Mouse (Mus musculus): ENCODE data around the gene 4933424G06Rik. TPM values are rescaled to one million over a fixed set of nuclear protein-coding genes. Genes with fewer than 3 reads are reported as not detected.
"Not testable (repeated sequence)": the region's sequence is repeated elsewhere in the genome, so short reads cannot be mapped to it uniquely, and the experiment has no call there.

4933424G06Rik gene
- polyA plus RNA-seq (2017; shearing (Covaris generic)): not detected

- ATAC-seq: peak; percentile 97
Observed at GRCm38 (mm10) chr1:36709854-36710280, at the start of gene 4933424G06Rik. 4933424G06Rik (plus strand) TSS chr1:36710149.

- no peak for ATAC-seq
Observed at GRCm38 (mm10) chr1:36664457-36664856, 45.5 kb upstream of the 4933424G06Rik start.

- no peak for ATAC-seq
Observed at GRCm38 (mm10) chr1:36665165-36665723, 44.7 kb upstream of the 4933424G06Rik start.

GRCm38 (mm10) chr1:36665934-36666333 lies 44.0 kb upstream of the 4933424G06Rik start:
- no peak for ATAC-seq

GRCm38 (mm10) chr1:36668007-36668406 lies 41.9 kb upstream of the 4933424G06Rik start:
- not testable (repeated sequence) for ATAC-seq

- no peak for ATAC-seq
Observed at GRCm38 (mm10) chr1:36670256-36670655, 39.7 kb upstream of the 4933424G06Rik start.

- ATAC-seq: no peak
Observed at GRCm38 (mm10) chr1:36671260-36671659, 38.7 kb upstream of the 4933424G06Rik start.

GRCm38 (mm10) chr1:36672648-36673350 lies 37.1 kb upstream of the 4933424G06Rik start:
- ATAC-seq: no peak

GRCm38 (mm10) chr1:36674936-36675335 lies 35.0 kb upstream of the 4933424G06Rik start:
- no peak for ATAC-seq

- ATAC-seq: no peak
Observed at GRCm38 (mm10) chr1:36680893-36681292, 29.1 kb upstream of the 4933424G06Rik start.

GRCm38 (mm10) chr1:36682620-36683355 lies 27.2 kb upstream of the 4933424G06Rik start, which contains the start of gene Fam178b:
Fam178b (minus strand) TSS chr1:36683183.
- no peak for ATAC-seq

GRCm38 (mm10) chr1:36683810-36684467 lies 26.0 kb upstream of the 4933424G06Rik start:
- peak; percentile 69 for ATAC-seq

- no peak for ATAC-seq
Observed at GRCm38 (mm10) chr1:36690671-36691235, 19.2 kb upstream of the 4933424G06Rik start.

GRCm38 (mm10) chr1:36691271-36692155 lies 18.4 kb upstream of the 4933424G06Rik start, which contains the start of gene Cox5b:
Cox5b (plus strand) TSS chr1:36691449.
- peak; percentile 98 for ATAC-seq

- no peak for ATAC-seq
Observed at GRCm38 (mm10) chr1:36694871-36695270, 15.1 kb upstream of the 4933424G06Rik start.

- no peak for ATAC-seq
Observed at GRCm38 (mm10) chr1:36696411-36696810, 13.5 kb upstream of the 4933424G06Rik start.

GRCm38 (mm10) chr1:36697030-36697429 lies 12.9 kb upstream of the 4933424G06Rik start:
- no peak for ATAC-seq

GRCm38 (mm10) chr1:36707166-36707565 lies 2.8 kb upstream of the 4933424G06Rik start:
- ATAC-seq: no peak

GRCm38 (mm10) chr1:36707797-36708196 lies 2.2 kb upstream of the 4933424G06Rik start:
- no peak for ATAC-seq

- no peak for ATAC-seq
Observed at GRCm38 (mm10) chr1:36708626-36709025, 1.3 kb upstream of the 4933424G06Rik start.
